Mouse (Mus musculus) naive thymus-derived CD4-positive, alpha-beta T cell, adult 2 months (primary cell): Measurements from ENCODE around the gene Gucy2d.
A peak's percentile ranks its signal among the peaks of the same experiment; 100 is the strongest.

Source experiments
- DNase-seq: peaks from one replicate; pipeline ENCODE4 v3.0.0-alpha.2; 2011; ENCODE audit warnings: low read depth

Gucy2d gene

GRCm38 (mm10) chr7:98523070-98523812 is 83.0 kb downstream of the Gucy2d start:
- no peak for DNase-seq

GRCm38 (mm10) chr7:98523813-98524361 is 83.7 kb downstream of the Gucy2d start:
- DNase-seq, result peak; percentile 47

GRCm38 (mm10) chr7:98524401-98524800 is 84.2 kb downstream of the Gucy2d start:
- DNase-seq, result no peak

GRCm38 (mm10) chr7:98524869-98525699 is 84.9 kb downstream of the Gucy2d start:
- DNase-seq, result no peak
